Mouse (Mus musculus): ENCODE results near the gene Nr2f2. TPM values are rescaled to one million over a fixed set of nuclear protein-coding genes. Genes with fewer than 3 reads are reported as not detected.

Nr2f2 gene
- 5.3 and 7.7 TPM in 2 replicates for polyA plus RNA-seq (2011; ENCODE audit: insufficient read depth, insufficient read length, low replicate concordance, missing spikeins)

DNA sequence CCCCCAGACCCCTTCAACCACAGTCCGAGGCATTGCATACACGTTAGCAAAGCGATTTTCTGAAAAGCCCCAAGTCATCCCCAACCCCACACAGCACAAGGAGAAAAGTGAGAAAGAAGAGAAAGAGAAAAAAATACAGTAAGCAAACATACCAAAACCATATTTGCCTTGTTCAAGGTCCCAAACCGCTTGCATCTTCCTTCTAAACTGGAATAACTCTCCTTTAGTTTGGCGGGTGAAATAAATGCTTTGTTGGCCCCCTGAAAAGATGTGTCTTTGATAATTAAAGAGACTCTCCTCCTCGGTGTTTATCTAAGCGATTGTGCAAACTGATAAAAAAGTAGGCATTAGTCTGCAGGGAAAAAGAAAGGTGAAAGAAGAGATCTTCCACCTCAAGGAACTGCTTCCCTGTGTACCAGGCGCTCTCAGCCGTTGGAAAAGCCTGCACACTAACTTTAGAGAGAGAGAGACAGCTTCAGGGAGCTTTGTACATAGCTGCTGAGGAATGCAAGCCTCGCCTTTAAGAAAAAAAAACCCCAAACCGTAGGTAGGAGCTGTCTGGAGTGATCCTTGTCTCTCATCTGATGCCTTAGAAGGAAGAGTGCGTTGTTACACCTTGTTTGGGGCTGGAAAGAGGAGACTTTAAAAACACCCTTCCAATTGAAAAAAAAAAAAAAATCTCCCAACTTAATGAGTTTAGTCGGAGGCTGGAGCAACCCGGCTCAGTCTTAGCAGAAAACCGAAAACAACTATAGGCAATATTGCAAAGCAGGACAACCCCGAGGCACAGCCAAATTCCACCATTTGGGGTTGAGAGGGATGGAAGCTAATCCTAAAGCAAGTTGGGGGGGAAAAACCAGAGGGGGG lies at the start of gene Nr2f2:
Gene Nr2f2 (minus strand): TSS at position 795 of the 867 bp plus-strand sequence.
- no peak for TF ChIP-seq POLR2A (IDR thresholded peaks at IDR 0.05; ENCODE audit: borderline replicate concordance, control insufficient read depth, low read depth, low read length)
- TF ChIP-seq CTCF (IDR thresholded peaks at IDR 0.05; ENCODE audit: control insufficient read depth, insufficient read depth, low read length): no peak
- WGBS: 5% methylated on average over 16 of the region's 16 CpGs
- Histone ChIP-seq H3K27ac (ENCODE audit: control insufficient read depth, insufficient read depth, low read depth, low read length, poor library complexity) (no peak within 1 kb of the TSS), H3K4me3 (replicated peaks; ENCODE audit: control insufficient read depth, low read depth, low read length) (no peak within 1 kb of the TSS), H3K4me1 (ENCODE audit: control insufficient read depth, insufficient read depth, low read length) (no peaks in the 10 kb centered on the region)

DNA sequence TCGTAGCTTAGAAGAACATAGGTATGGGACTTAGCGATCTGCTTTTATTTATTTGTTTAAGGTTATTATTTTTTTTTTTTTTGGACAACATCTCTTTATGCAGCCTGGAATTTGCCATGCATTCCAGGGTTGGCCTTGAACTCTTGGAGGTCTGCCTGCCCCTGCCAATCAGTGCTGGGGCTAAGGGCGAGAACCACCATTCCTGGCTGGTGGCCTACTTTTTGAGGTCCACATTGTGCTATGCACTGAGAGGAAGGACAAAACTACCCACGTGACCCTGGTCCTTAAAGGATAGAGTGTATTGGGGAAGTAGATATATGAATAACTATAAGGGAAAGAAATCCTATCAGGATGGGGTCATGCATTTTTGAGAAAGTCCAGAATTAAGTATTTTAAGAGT lies 47.9 kb upstream of the Nr2f2 start:
- H3K4me3 ChIP-seq (replicated peaks; ENCODE audit: control insufficient read depth, low read depth, low read length): no peak overlapping the region
- TF ChIP-seq CTCF (IDR thresholded peaks at IDR 0.05; ENCODE audit: control insufficient read depth, insufficient read depth, low read length): no peak
- no peak for TF ChIP-seq POLR2A (IDR thresholded peaks at IDR 0.05; ENCODE audit: borderline replicate concordance, control insufficient read depth, low read depth, low read length)
- no peak overlapping the region for H3K27ac ChIP-seq (ENCODE audit: control insufficient read depth, insufficient read depth, low read depth, low read length, poor library complexity)
- WGBS: 79% methylated on average over 4 of the region's 4 CpGs
- H3K4me1 ChIP-seq (ENCODE audit: control insufficient read depth, insufficient read depth, low read length): no peaks in the 10 kb centered on the region; the same call in 1 of the 2 replicates

DNA sequence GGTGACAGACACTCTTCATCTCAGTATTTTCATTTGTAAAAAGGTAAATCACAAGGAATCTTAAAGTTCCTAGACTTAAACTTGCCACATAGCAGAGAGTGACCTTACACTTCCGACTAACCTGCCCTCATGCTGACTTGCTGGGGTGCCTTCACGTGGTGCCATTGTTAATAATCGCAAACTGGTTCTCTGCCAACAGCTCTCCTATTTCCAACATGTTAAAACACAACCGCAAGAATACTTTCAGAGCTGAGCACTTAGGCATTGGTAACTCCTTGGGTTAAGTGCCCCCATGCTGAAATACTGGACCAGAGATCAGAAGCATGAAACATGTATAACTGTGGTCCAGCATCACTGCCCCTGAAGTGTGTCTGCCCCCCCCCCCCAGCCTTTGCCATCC lies 47.1 kb upstream of the Nr2f2 start:
- H3K27ac ChIP-seq (ENCODE audit: control insufficient read depth, insufficient read depth, low read depth, low read length, poor library complexity): no peak overlapping the region
- H3K4me3 ChIP-seq (replicated peaks; ENCODE audit: control insufficient read depth, low read depth, low read length): no peak overlapping the region
- H3K4me1 ChIP-seq (ENCODE audit: control insufficient read depth, insufficient read depth, low read length): no peaks in the 10 kb centered on the region; the same call in 1 of the 2 replicates
- TF ChIP-seq POLR2A (IDR thresholded peaks at IDR 0.05; ENCODE audit: borderline replicate concordance, control insufficient read depth, low read depth, low read length): no peak
- TF ChIP-seq CTCF (IDR thresholded peaks at IDR 0.05; ENCODE audit: control insufficient read depth, insufficient read depth, low read length): no peak
- 73% methylated on average over 4 of the region's 4 CpGs for WGBS

DNA sequence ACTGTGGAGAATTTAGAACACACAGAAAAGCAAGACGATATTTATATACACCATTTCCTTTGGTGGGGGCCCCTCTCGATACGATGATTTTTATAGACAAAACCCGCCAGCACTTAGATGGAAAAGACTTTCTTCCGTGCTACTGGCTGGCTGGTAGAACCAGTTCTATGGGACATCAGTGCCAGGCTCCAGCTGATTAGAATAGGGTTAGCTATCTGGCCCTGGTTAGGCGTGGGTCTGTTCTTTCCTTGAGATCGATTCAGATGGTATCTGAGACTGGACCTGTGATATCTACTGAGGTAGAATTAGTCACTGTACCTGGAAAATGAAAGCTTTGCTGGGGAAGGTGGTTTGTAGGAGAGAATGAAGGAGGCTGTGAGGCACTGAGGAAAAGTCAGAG lies 46.4 kb upstream of the Nr2f2 start:
- WGBS: 79% methylated on average over 7 of the region's 7 CpGs
- Histone ChIP-seq H3K4me3 (replicated peaks; ENCODE audit: control insufficient read depth, low read depth, low read length) (no peak overlapping the region), H3K4me1 (ENCODE audit: control insufficient read depth, insufficient read depth, low read length) (no peaks in the 10 kb centered on the region; the same call in 1 of the 2 replicates), H3K27ac (ENCODE audit: control insufficient read depth, insufficient read depth, low read depth, low read length, poor library complexity) (no peak overlapping the region)
- TF ChIP-seq POLR2A (IDR thresholded peaks at IDR 0.05; ENCODE audit: borderline replicate concordance, control insufficient read depth, low read depth, low read length) (no peak), CTCF (IDR thresholded peaks at IDR 0.05; ENCODE audit: control insufficient read depth, insufficient read depth, low read length) (no peak)

DNA sequence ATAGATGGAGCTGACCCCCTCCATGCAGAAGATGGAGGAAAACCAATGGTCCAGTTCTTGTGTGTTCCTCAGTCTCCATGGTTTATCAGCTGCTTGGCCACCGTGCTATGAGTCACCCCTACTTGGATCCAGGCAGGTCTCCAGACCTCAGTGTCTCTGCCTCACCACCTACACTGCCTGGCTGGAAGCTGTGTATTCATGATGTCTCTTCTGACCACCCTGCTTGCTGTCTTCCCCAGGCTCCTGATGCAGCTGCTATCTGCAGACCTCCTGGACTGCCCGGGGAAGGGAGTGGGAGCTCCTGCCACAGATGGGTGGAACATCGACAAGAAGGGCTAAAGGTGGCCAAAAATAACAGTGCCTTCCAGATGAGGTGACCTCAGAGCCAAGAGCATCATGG lies 43.8 kb upstream of the Nr2f2 start:
- no peaks in the 10 kb centered on the region; the same call in 1 of the 2 replicates for H3K4me1 ChIP-seq (ENCODE audit: control insufficient read depth, insufficient read depth, low read length)
- no peak overlapping the region for H3K4me3 ChIP-seq (replicated peaks; ENCODE audit: control insufficient read depth, low read depth, low read length)
- WGBS: 77% methylated on average over 3 of the region's 3 CpGs
- no peak overlapping the region for H3K27ac ChIP-seq (ENCODE audit: control insufficient read depth, insufficient read depth, low read depth, low read length, poor library complexity)
- TF ChIP-seq POLR2A (IDR thresholded peaks at IDR 0.05; ENCODE audit: borderline replicate concordance, control insufficient read depth, low read depth, low read length) (no peak), CTCF (IDR thresholded peaks at IDR 0.05; ENCODE audit: control insufficient read depth, insufficient read depth, low read length) (no peak)

DNA sequence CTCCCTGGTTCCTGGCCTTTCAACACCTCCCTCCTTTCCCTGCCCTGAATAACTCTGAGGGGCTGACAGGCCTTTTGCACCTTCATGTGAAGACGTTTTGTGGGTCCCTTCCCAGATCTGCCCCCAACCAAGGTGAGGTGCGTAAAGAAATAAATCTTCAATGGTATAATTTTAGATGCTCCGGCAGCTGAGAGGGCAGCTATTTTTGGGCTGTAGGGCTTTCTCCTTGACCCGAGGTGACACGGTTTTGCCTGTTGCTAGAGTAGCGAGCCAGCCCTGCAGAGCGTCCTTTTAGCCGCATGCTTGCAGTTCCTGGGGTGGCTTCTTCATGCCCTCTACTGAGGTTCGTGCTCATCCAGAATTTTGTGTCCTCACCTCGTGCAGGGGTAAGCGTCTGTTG lies 43.4 kb upstream of the Nr2f2 start:
- WGBS: 68% methylated on average over 11 of the region's 11 CpGs
- no peak overlapping the region for H3K4me3 ChIP-seq (replicated peaks; ENCODE audit: control insufficient read depth, low read depth, low read length)

DNA sequence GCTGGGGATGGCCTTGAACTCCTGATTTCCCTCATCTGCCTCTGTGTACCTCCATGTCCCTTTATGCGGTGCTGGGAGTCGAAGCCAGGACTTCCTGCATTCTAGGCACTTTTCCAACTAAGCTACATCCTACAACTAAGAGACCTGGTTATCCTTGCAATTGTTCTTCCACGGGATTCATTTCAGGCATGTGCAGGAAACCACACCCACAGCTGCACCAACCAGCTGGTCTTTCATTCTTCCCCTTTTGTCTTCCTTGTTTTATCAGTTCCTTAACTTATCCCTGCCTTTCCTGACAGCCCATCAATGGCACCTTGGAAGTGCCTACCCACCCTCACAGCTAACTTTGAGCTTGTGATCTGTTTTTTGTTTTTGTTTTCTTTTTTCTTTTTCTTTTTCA lies 42.3 kb upstream of the Nr2f2 start:
- no peak overlapping the region for H3K4me3 ChIP-seq (replicated peaks; ENCODE audit: control insufficient read depth, low read depth, low read length)
- no peaks in the 10 kb centered on the region; the same call in 1 of the 2 replicates for H3K4me1 ChIP-seq (ENCODE audit: control insufficient read depth, insufficient read depth, low read length)
- H3K27ac ChIP-seq (ENCODE audit: control insufficient read depth, insufficient read depth, low read depth, low read length, poor library complexity): no peak overlapping the region
- WGBS: 42% methylated on average over 3 of the region's 3 CpGs
- TF ChIP-seq POLR2A (IDR thresholded peaks at IDR 0.05; ENCODE audit: borderline replicate concordance, control insufficient read depth, low read depth, low read length) (no peak), CTCF (IDR thresholded peaks at IDR 0.05; ENCODE audit: control insufficient read depth, insufficient read depth, low read length) (no peak)

More for the DNA sequence above, 43.4 kb upstream of the Nr2f2 start:
- H3K4me1 ChIP-seq (ENCODE audit: control insufficient read depth, insufficient read depth, low read length): no peaks in the 10 kb centered on the region; the same call in 1 of the 2 replicates
- TF ChIP-seq CTCF (IDR thresholded peaks at IDR 0.05; ENCODE audit: control insufficient read depth, insufficient read depth, low read length): no peak
- no peak for TF ChIP-seq POLR2A (IDR thresholded peaks at IDR 0.05; ENCODE audit: borderline replicate concordance, control insufficient read depth, low read depth, low read length)
- H3K27ac ChIP-seq (ENCODE audit: control insufficient read depth, insufficient read depth, low read depth, low read length, poor library complexity): no peak overlapping the region

DNA sequence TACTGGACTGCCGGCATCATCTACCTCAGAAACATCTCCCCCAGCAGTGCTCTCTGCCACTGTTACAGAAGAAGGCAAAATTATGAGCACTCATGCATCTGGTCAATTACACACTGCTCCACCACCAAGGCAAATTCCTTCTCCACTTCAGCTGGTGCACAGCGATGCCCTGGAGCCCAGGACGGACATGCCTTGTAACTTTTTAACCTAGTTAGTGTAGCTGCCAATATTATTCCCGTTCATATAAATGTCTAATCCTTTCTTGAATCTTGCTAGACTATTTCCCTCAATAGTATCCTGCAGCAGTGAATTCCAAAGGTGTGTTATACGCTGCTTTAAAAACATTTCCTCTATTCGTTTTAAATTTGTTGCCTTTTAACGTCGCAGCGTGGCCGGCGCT lies 40.6 kb upstream of the Nr2f2 start:
- no peak for TF ChIP-seq CTCF (IDR thresholded peaks at IDR 0.05; ENCODE audit: control insufficient read depth, insufficient read depth, low read length)
- no peak for TF ChIP-seq POLR2A (IDR thresholded peaks at IDR 0.05; ENCODE audit: borderline replicate concordance, control insufficient read depth, low read depth, low read length)
- no peak overlapping the region for H3K4me3 ChIP-seq (replicated peaks; ENCODE audit: control insufficient read depth, low read depth, low read length)
- no peak overlapping the region for H3K27ac ChIP-seq (ENCODE audit: control insufficient read depth, insufficient read depth, low read depth, low read length, poor library complexity)
- 86% methylated on average over 11 of the region's 11 CpGs for WGBS
- H3K4me1 ChIP-seq (ENCODE audit: control insufficient read depth, insufficient read depth, low read length): no peaks in the 10 kb centered on the region; the same call in 1 of the 2 replicates
